Mouse (Mus musculus) thymus, adult 2 months (tissue): ENCODE measurements at regions not wholly inside any gene's neighbourhood (a gene's known extent, or its start where the extent isn't known, plus 50 kb on each side); places are given as distances from the start of the nearest gene placed in this dataset.

Experiments used
- DNase-seq: peaks from one replicate; pipeline ENCODE4 v3.0.0; 2021
- H3K27ac ChIP-seq: fragments of 200-500 bp; 2 replicates; pipeline ENCODE4 v1.5.1; 2012; ENCODE audit warnings: low read length, control low read depth; ENCODE audit not compliant: control insufficient read depth, insufficient read depth
- H3K27me3 ChIP-seq: fragments of 200-500 bp; 2 replicates; pipeline ENCODE4 v1.6.1; 2012; ENCODE audit warnings: mild to moderate bottlenecking, low read length, moderate library complexity, mixed read lengths; ENCODE audit not compliant: control insufficient read depth, insufficient read depth
- H3K36me3 ChIP-seq: fragments of 200-500 bp; 2 replicates; pipeline ENCODE4 v1.6.1; 2012; ENCODE audit warnings: mild to moderate bottlenecking, low read length, moderate library complexity; ENCODE audit not compliant: control insufficient read depth, insufficient read depth
- H3K4me1 ChIP-seq: fragments of 200-500 bp; replicated peaks from 2 replicates; pipeline ENCODE4 v1.6.1; 2012; ENCODE audit warnings: low read length; ENCODE audit not compliant: control insufficient read depth, insufficient read depth
- H3K4me3 ChIP-seq: fragments of 200-500 bp; 2 replicates; pipeline ENCODE4 v1.5.1; 2012; ENCODE audit warnings: mild to moderate bottlenecking, low read length, control low read depth, moderate library complexity; ENCODE audit not compliant: control insufficient read depth, insufficient read depth
- CTCF ChIP-seq: fragments of 200-500 bp; IDR thresholded peaks from 2 replicates; pipeline ENCODE4 v1.5.1; 2012; ENCODE audit warnings: mild to moderate bottlenecking, control low read depth, low read length, moderate library complexity, borderline replicate concordance; ENCODE audit not compliant: control insufficient read depth, poor library complexity, insufficient read depth; ENCODE audit errors: extremely low read depth
- POLR2A ChIP-seq: fragments of 200-500 bp; IDR thresholded peaks from 2 replicates; pipeline ENCODE4 v1.6.1; 2012; ENCODE audit warnings: mild to moderate bottlenecking, low read length, control low read depth, moderate library complexity; ENCODE audit not compliant: control insufficient read depth, poor library complexity, insufficient read depth; ENCODE audit errors: extremely low read depth
- WGBS: fragments of 180-500 bp; shearing (Covaris S2); methylation state at CpG from one replicate; pipeline ENCODE4 v1.1.7; 2018; 5-methylcytosine and 5-hydroxymethylcytosine counted together

DNA sequence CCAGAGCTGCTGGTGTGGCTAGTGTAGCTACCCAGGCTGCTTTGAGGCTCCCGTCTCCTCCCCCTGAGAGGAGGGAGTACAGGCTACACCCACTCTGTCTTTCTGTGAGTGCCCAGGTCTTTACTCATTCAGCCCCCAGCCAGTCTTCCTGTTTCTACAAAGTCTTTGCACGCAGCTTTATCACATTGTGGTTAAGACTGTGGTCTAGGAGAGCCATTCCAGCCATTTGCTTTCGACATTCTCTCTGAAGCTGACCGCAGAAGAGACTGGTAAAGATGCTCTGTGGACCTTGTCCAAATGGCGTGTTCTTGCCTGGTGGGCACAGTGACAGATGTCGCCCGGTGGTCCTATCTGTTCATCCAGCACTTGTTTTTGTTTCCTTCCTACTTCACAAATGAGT, 62.0 kb downstream of the Tpra1 start:
- Histone ChIP-seq H3K27me3 (no peaks in the 10 kb centered on the region), H3K27ac (no peak overlapping the region), H3K36me3 (no peaks in the 10 kb centered on the region), H3K4me3 (no peak overlapping the region), H3K4me1 (0 out of 2 replicates have a peak, but pooled peaks cover 4% of the 10 kb centered on the region)
- DNase-seq, result no peak
- WGBS, result 3% methylated on average over 7 of the region's 7 CpGs
- TF ChIP-seq CTCF (no peak), POLR2A (no peak)

GRCm38 (mm10) chr6:88964911-88965310, 62.9 kb downstream of the Tpra1 start:
- no peak overlapping the region for H3K4me3 ChIP-seq
- no peaks in the 10 kb centered on the region for H3K27me3 ChIP-seq
- no peak overlapping the region for H3K27ac ChIP-seq
- H3K4me1 ChIP-seq, result 0 out of 2 replicates have a peak, but pooled peaks cover 4% of the 10 kb centered on the region
- TF ChIP-seq CTCF, result no peak
- TF ChIP-seq POLR2A, result no peak
- 92% methylated on average over 6 of the region's 6 CpGs for WGBS
- DNase-seq, result no peak
- no peaks in the 10 kb centered on the region for H3K36me3 ChIP-seq

GRCm38 (mm10) chr6:88965361-88966226, 63.5 kb downstream of the Tpra1 start:
- Histone ChIP-seq H3K27ac (no peak overlapping the region), H3K27me3 (no peaks in the 10 kb centered on the region)
- 89% methylated on average over 19 of the region's 19 CpGs for WGBS

DNA sequence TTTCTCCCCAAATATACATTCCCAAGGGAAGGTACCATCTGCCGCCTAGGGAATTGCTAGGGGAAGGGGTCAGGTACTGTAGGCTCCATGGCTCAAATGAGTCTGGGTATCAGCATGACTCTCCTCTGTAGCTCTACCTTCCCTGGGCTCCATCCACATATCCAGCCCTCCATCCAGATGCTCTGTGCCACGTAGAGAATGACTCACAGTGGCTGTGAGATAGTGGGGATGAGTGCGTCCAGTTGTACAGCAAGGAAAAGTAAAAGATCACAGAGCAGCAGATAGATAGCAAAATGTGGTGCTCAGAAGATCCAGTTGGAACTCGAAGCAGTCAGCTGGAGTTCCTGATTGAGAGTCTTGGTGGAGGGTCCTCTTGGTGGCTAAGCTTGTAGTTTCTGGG, 64.5 kb downstream of the Tpra1 start:
- Histone ChIP-seq H3K4me1 (0 out of 2 replicates have a peak, but pooled peaks cover 4% of the 10 kb centered on the region), H3K36me3 (no peaks in the 10 kb centered on the region), H3K4me3 (no peak overlapping the region), H3K27ac (no peak overlapping the region), H3K27me3 (no peaks in the 10 kb centered on the region)
- DNase-seq, result no peak
- 83% methylated on average over 4 of the region's 4 CpGs for WGBS
- TF ChIP-seq CTCF (no peak), POLR2A (no peak)

More at GRCm38 (mm10) chr6:88965361-88966226, 63.5 kb downstream of the Tpra1 start:
- Histone ChIP-seq H3K4me3 (no peak overlapping the region), H3K4me1 (0 out of 2 replicates have a peak, but pooled peaks cover 4% of the 10 kb centered on the region), H3K36me3 (no peaks in the 10 kb centered on the region)
- no peak for DNase-seq
- TF ChIP-seq CTCF (no peak), POLR2A (no peak)

DNA sequence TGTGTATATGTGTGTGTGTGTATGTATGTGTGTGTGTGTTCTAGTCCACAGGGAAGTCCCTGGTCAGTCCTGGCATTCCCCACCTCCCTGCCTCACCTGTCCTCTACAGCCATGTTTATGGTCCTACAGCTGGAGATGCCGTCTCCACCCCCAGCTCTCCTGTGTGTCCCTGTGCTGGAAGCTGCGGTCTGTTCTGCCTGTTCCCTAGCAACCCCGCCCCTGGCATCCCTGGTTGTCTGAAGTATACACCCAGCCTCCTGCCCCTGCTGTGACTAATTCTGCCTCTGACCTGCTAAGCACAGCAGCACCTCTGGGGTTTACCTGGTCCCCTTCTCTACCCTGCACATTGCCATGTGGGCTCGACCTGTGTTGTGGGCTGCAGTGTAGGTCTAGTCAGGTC, 66.8 kb downstream of the Tpra1 start:
- Histone ChIP-seq H3K4me3 (no peak overlapping the region), H3K4me1 (0 out of 2 replicates have a peak, but pooled peaks cover 4% of the 10 kb centered on the region), H3K36me3 (no peaks in the 10 kb centered on the region), H3K27ac (no peak overlapping the region), H3K27me3 (no peaks in the 10 kb centered on the region)
- 79% methylated on average over 4 of the region's 4 CpGs for WGBS
- TF ChIP-seq POLR2A, result no peak
- no peak for TF ChIP-seq CTCF
- no peak for DNase-seq

DNA sequence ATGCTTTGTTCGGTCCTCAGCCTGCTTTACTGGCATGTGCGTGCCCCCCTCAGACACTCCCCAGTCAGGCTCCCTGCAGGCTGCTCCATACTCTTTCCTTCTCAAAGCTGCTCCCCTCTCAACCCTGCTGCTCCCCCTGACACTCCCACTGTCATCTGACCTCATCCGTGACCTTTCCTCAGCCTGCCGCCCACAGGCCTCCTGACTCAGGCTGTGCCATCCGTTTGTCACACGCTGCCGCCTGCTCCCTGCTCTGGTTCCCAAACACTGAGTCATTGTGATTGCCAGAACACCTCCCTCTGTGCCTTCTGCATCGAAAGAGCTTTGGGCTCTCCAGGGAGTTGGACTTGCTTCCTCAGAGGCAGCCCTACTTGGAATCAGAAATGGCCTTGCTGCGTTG, 69.7 kb downstream of the Tpra1 start:
- Histone ChIP-seq H3K36me3 (no peaks in the 10 kb centered on the region), H3K4me1 (no peaks in the 10 kb centered on the region), H3K27ac (no peak overlapping the region), H3K27me3 (no peaks in the 10 kb centered on the region), H3K4me3 (no peak overlapping the region)
- WGBS, result 73% methylated on average over 9 of the region's 9 CpGs
- TF ChIP-seq CTCF, result no peak
- TF ChIP-seq POLR2A, result no peak
- no peak for DNase-seq
